Mouse (Mus musculus) embryo, embryonic 10.5 days (tissue): ENCODE data around the gene Fndc3b.
"Not testable (repeated sequence)": the region's sequence is repeated elsewhere in the genome, so short reads cannot be mapped to it uniquely, and the experiment has no call there.

Source experiments
- DNase-seq: peaks from one replicate; pipeline ENCODE4 v3.0.0-alpha.2; 2015; ENCODE audit warnings: low spot score

The Fndc3b gene

GRCm38 (mm10) chr3:27503279-27504038 lies 207.6 kb downstream of the Fndc3b start:
- DNase-seq: no peak

- DNase-seq: peak; percentile 6
Observed at GRCm38 (mm10) chr3:27495296-27496073, 215.6 kb downstream of the Fndc3b start.

- no peak for DNase-seq
Observed at GRCm38 (mm10) chr3:27494698-27495097, 216.4 kb downstream of the Fndc3b start.

DNA sequence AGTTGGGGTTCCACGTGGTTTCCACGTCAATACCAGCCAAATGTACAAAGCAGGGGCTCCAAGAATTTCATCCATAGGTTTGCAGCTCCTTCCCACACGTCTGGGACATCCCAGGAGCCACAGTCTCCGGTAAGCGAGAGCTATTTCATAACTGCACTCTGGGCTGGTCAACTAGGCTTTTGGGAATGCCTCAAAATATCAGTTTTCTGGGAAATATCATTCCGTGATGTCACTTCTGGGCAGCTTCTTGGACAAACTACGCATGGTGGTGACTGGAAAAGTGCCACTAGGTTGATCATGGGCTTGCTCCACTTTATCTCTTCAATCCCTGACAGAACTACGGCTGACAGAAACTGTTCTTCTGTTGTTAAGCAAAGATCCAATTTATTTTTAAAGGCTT lies 217.0 kb downstream of the Fndc3b start:
- no peak for DNase-seq

DNA sequence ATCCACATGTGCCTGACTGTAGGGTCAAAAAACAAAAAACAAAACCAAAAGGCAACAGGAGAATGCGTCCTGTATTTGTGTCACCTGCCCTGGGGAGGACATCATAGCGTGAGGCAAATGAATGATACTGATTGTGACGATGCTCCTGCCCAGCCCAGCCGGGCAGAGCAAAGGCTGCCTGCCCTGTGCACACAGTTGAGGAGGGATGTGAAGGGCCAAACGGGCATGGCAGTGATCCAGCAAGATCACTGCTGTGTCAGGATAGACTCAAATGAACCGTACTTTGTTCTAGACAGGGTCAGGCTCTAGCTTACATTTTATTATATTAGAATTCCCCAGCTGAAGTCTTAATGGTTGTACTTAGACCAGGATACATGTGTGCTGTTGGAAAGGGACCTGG lies 219.3 kb downstream of the Fndc3b start:
- DNase-seq: no peak

DNA sequence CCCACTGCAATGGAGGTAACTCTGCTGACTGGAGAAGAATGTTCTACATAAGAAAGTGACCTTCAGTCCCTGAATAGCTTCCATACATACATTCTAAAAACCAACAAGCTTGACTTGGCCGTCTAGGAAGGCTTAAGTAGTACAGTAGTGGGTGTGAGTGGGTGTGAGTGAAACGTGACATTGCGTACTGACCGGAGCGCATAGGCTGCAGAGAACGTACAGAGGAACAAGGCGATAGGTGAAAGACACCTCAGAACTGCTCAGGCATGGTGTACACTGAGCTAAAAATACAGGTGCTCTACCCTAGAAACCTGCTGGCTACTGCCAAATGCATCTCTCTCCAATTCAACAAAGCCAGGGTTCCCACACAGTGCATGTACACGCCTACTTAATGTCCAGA lies 219.7 kb downstream of the Fndc3b start:
- no peak for DNase-seq

- DNase-seq: no peak
Observed at GRCm38 (mm10) chr3:27490891-27491290, 220.2 kb downstream of the Fndc3b start.

DNA sequence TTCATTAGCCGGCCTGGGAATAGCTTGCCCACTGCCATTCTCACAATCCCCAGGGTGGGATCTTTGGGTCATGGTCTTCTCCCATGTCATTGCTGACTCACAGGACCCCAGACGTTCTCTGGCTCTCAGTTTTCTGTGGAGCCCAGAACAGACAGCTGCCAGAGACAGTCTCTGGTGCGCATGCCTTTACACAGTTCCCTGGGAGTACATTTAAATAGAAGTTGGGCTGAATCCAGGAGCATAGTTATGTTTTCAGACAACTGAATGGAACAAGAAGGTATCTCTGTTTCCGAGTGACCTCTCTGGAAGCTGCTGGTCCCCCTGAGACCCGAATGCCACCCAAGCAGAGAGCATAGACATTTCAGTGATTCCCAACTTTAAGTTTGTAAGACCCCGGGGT lies 221.6 kb downstream of the Fndc3b start:
- DNase-seq: no peak

DNA sequence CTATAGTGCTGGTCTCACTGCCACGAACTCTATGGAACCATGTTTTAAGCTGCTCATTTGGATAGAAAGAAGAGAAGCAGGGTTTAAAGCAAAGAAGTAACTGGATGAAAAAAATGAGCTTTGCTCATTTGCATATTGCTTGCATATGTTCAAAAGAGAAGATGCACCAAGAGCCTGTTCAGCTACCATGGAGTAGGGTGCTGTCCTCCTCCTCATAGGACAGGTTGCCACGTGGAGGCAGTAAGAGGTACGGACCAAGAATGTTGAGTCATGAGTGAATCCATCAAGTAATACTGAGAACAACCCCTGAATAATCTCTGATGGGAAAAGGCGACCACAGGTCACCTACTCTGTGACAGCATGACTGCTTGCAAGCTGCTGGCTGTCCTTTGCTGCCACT lies 226.0 kb downstream of the Fndc3b start:
- DNase-seq: no peak

- DNase-seq: no peak
Observed at GRCm38 (mm10) chr3:27484698-27485097, 226.4 kb downstream of the Fndc3b start.

DNA sequence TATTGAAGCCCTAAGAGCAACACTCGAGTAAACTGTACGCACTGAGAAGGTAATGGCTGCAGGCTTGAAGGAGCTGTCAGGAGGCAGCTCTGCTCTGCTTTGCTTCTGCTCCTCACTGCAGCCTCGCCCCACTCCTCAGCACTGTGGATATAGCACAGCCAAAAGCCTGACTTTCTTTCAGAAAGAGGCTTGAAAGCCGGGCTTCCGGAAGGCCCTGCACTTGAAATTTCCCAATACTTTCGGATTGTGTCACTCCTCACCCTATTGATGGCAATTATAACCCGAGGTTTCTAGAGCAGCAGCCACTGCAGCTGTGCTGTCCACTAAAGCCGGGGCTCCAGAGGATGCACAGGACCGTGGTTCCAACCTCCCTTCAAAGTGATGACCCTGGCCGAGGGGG lies 227.3 kb downstream of the Fndc3b start:
- no peak for DNase-seq

GRCm38 (mm10) chr3:27483321-27483720 lies 227.8 kb downstream of the Fndc3b start:
- no peak for DNase-seq

DNA sequence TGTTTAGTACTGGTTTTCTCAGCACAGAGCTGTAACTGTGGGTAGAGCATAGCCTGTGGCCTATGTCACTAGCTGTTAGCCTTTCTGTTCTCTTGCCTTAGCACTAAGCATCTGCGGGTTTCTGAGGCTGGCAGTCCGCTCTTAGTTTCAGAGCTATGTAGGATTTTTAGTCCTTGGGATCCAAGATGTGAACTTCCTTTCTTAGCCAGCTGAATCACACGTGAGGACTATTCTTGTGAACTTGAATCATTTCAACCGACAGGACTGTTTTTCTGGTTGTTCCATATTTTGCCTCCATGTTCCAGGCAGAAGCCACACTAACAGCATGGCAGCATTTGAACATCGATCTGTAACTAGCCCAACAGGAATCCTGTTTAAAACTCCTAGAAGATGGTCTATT lies 229.4 kb downstream of the Fndc3b start:
- no peak for DNase-seq

DNA sequence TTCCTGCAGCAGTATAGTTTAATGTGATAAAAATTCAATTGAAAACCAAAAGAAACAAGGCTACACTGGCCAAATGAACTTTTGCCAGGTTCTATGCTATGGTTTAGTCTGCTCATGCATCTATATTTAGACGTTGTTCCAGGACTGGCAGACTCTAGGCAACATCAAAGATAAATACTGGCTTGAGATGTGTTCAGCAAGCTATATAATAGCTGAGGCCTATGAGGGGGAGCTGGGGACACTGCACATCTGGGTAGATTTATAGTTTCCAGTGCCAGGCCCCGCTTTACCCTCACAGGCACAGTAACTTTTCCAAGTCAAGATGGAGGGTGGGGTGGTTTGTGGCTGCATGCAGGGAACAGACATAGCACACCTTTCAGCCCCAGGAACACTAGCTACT lies 231.7 kb downstream of the Fndc3b start:
- DNase-seq: no peak

DNA sequence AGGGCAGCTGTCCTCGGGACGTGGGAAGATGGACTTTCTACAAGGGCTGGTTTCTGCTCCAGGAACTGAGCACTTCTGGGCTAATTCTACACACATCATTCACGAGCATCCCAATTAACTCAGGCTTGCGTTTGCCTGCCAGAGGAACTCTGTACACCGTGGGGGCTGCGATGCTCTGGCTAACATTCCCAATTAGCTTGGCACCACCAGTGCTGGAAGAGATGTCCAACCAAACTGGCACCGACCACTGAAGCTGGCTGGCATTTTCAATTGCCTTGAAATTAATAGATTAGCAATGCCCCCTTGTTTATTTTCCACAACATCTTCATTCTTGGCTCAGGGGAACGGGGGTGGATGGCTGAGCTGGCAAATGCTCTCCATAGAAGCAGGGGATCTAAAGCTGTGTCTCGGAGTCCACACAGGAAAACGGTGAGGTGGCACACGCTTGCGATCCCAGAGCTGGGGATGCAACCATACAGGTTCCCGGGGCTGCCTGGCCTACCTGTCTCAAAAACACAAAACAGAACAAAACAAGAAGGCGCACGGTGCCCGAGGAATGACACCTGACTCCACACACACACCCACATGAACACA lies 232.4 kb downstream of the Fndc3b start:
- DNase-seq: no peak

GRCm38 (mm10) chr3:27477749-27478148 lies 233.4 kb downstream of the Fndc3b start:
- DNase-seq: not testable (repeated sequence)

DNA sequence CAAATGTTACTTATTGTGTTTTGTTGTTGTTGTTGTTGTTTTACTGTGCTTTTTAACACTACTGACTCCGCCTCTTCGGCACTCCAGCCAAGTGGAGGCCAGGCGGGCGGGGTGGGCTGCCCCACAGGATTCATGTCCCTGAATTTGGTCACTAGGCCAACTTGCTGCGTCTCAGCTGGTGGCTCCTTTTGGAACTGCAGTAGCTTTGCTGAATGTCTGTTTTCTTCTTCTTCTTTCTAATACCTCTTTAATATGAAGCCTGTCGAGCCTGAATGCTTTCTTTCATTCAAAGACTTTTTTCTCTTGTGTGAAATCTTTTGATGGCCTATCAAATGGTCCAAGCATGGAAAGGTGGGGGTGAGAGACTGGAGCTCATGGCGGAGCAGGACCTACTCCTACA lies 235.2 kb downstream of the Fndc3b start:
- DNase-seq: no peak

DNA sequence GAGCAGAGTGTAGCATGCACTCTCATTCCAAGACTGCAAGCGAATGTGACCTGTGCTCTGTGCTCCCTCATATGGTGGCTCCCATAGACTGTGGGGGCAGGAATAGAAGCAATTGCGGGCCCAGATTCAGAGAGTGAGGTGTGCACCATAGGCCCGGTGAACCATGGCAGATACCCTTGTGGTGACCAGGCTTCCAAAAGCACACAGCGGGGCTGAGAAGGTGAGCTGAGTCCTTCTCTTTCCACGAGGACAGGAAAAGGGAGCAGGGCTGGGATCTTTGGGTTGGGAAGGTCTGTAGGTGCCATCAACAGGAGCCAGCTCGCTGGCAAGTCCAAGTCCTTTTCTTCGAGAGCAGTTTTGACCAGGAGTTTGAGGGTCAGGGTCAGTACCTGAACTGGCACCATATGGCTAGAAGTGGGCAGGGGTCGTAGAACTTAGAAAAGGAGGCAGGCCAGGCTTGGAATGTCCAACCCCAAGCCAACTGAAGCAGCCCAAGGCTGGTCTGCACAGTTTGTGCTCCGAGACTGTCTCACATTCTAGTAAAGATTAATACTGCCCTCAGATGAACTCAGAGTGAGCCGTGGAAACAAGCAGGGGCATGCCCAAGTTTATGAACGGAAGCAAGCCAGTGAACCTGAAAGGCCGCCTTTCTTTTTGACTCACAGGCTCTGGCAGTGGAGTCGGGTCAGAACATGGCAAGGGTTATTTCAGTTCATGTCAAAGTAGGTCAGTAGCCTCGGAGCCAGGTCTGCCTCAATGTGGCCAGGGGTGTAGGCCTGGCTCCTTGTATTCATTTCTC lies 237.1 kb downstream of the Fndc3b start:
- no peak for DNase-seq

GRCm38 (mm10) chr3:27472846-27473245 lies 238.3 kb downstream of the Fndc3b start:
- no peak for DNase-seq

GRCm38 (mm10) chr3:27470781-27471180 lies 240.3 kb downstream of the Fndc3b start:
- no peak for DNase-seq

GRCm38 (mm10) chr3:27469971-27470370 lies 241.1 kb downstream of the Fndc3b start:
- DNase-seq: no peak

GRCm38 (mm10) chr3:27467505-27468020 lies 243.5 kb downstream of the Fndc3b start:
- peak; percentile 37 for DNase-seq
